Mouse (Mus musculus) embryonic fibroblast, embryonic 13.5 days (primary cell): ENCODE measurements around the gene Cct8l1.

Source experiments
- CTCF ChIP-seq: IDR thresholded peaks from 2 replicates; pipeline ENCODE4 v1.5.1; 2011; ENCODE audit warnings: mild to moderate bottlenecking, control low read depth, low read length, moderate library complexity, borderline replicate concordance; ENCODE audit not compliant: insufficient read depth
- POLR2A ChIP-seq: IDR thresholded peaks from 2 replicates; pipeline ENCODE4 v1.6.1; 2011; ENCODE audit warnings: low read depth, mild to moderate bottlenecking, control low read depth, low read length, moderate library complexity

DNA sequence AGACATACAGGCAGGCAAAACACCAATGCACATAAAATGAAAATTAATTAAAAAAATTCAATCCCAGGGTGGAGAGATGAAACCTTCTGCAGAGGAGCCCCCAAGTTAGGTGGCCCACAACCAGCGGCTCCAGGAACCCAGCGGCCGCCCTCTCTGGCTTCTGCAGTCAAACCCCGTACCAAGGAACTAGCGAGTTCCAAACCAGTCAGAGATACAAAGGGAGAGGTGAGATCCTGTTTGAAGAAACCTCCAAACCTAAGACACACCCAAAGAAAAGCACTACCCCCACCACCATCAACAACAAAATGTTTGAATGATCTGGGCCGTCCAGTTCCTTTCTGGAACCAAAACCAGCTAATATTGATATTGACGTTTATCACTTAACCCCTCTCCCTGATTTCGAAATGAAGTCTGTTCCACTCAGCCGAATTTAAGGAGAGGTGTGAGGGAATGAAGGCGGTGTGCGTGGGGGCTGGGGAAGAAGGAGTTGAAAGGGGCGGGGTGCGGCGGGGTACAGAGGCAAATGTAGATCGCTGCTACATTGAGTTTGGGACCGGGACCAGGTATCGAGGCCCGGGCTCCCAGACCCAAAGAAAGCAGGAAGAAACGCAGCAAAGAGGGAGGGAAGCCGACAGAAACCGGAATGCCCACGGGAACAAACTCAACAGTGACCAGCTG lies 13.1 kb downstream of the Cct8l1 start:
- TF ChIP-seq CTCF (no peak), POLR2A (peak; percentile 81)
